Mouse (Mus musculus) kidney, adult 2 months (tissue): ENCODE results near the gene Gfra1. TPM values are rescaled to one million over a fixed set of nuclear protein-coding genes. Genes with fewer than 3 reads are reported as not detected.
A peak's percentile ranks its signal among the peaks of the same experiment; 100 is the strongest.

ENCODE experiments used
- DNase-seq: peaks from one replicate; pipeline ENCODE4 v3.0.0; 2021
- H3K27ac ChIP-seq: fragments of 200-500 bp; 2 replicates; pipeline ENCODE4 v1.5.1; 2012; ENCODE audit warnings: low read depth, low read length, control low read depth, inconsistent platforms; ENCODE audit not compliant: insufficient read depth
- H3K27me3 ChIP-seq: fragments of 200-500 bp; replicated peaks from 2 replicates; pipeline ENCODE4 v1.6.1; 2012; ENCODE audit warnings: mild to moderate bottlenecking, moderate library complexity, low read length, inconsistent platforms; ENCODE audit not compliant: control insufficient read depth, insufficient read depth
- H3K36me3 ChIP-seq: fragments of 200-500 bp; 2 replicates; pipeline ENCODE4 v1.6.1; 2012; ENCODE audit warnings: mild to moderate bottlenecking, moderate library complexity, low read length, inconsistent platforms; ENCODE audit not compliant: control insufficient read depth, insufficient read depth
- H3K4me1 ChIP-seq: fragments of 200-500 bp; 2 replicates; pipeline ENCODE4 v1.6.1; 2011; ENCODE audit warnings: low read length; ENCODE audit not compliant: control insufficient read depth, insufficient read depth
- H3K4me3 ChIP-seq: fragments of 200-500 bp; 2 replicates; pipeline ENCODE4 v1.5.1; 2011; ENCODE audit warnings: mild to moderate bottlenecking, low read depth, low read length, control low read depth; ENCODE audit not compliant: insufficient read depth
- CTCF ChIP-seq: fragments of 200-500 bp; conservative IDR thresholded peaks from 2 replicates; pipeline ENCODE4 v1.5.1; 2011; ENCODE audit warnings: low read depth, mild to moderate bottlenecking, control low read depth, low read length, moderate library complexity, mixed read lengths; ENCODE audit not compliant: insufficient read depth, insufficient read length
- POLR2A ChIP-seq: fragments of 200-500 bp; IDR thresholded peaks from one replicate; pipeline ENCODE4 v1.6.1; 2011; ENCODE audit warnings: low read depth, low read length, control low read depth
- WGBS: fragments of 180-500 bp; shearing (Covaris S2); methylation state at CpG from one replicate; pipeline ENCODE4 v1.1.7; 2018; 5-methylcytosine and 5-hydroxymethylcytosine counted together
- polyA plus RNA-seq: library from polyadenylated mRNA; depleted of rRNA; stranded (reverse); fragments of >200 nt; gene quantifications from 2 replicates; pipeline ENCODE4 v1.2.3, GENCODE M21; 2012; rRNA removed

Gfra1 gene
- polyA plus RNA-seq: 6.8 and 8.4 TPM in 2 replicates

- Histone ChIP-seq H3K4me3 (peak within 1 kb of the TSS; percentile 47), H3K36me3 (no peaks in the 10 kb centered on the region), H3K27ac (no peak within 1 kb of the TSS), H3K4me1 (peaks cover 9% of the 10 kb centered on the region; the same call in 1 of the 2 replicates), H3K27me3 (0 out of 2 replicates have a peak, but pooled peaks cover 3% of the 10 kb centered on the region)
- TF ChIP-seq POLR2A (no peak), CTCF (0 out of 2 replicates have a peak, but pooled peaks have one; percentile 17)
- peak; percentile 17 for DNase-seq
- WGBS: 1% methylated on average over 31 of the region's 31 CpGs
Observed at GRCm38 (mm10) chr19:58455496-58456061, at the start of gene Gfra1. TSS of gene Gfra1 (minus strand) at chr19:58455909.

- WGBS: 79% methylated on average over 2 of the region's 2 CpGs
- TF ChIP-seq CTCF (no peak), POLR2A (no peak)
- Histone ChIP-seq H3K27ac (no peak overlapping the region), H3K27me3 (no peaks in the 10 kb centered on the region), H3K4me1 (no peaks in the 10 kb centered on the region), H3K36me3 (no peaks in the 10 kb centered on the region), H3K4me3 (no peak overlapping the region)
- DNase-seq: no peak
Observed at GRCm38 (mm10) chr19:58500049-58500448, 44.3 kb upstream of the Gfra1 start.

- TF ChIP-seq POLR2A (no peak), CTCF (no peak)
- Histone ChIP-seq H3K27ac (no peak overlapping the region), H3K27me3 (no peaks in the 10 kb centered on the region), H3K36me3 (no peaks in the 10 kb centered on the region), H3K4me3 (no peak overlapping the region), H3K4me1 (no peaks in the 10 kb centered on the region)
- 80% methylated on average over 3 of the region's 3 CpGs for WGBS
- DNase-seq: no peak
Observed at GRCm38 (mm10) chr19:58499420-58499966, 43.8 kb upstream of the Gfra1 start.

- Histone ChIP-seq H3K4me1 (no peaks in the 10 kb centered on the region), H3K4me3 (no peak overlapping the region), H3K27me3 (no peaks in the 10 kb centered on the region), H3K27ac (no peak overlapping the region), H3K36me3 (no peaks in the 10 kb centered on the region)
- TF ChIP-seq POLR2A (no peak), CTCF (no peak)
- 58% methylated on average over 3 of the region's 3 CpGs for WGBS
- no peak for DNase-seq
Observed at GRCm38 (mm10) chr19:58497106-58497505, 41.4 kb upstream of the Gfra1 start.

- DNase-seq: no peak
- H3K27me3 ChIP-seq: no peaks in the 10 kb centered on the region
- no peak overlapping the region for H3K4me3 ChIP-seq
- no peak for TF ChIP-seq POLR2A
- TF ChIP-seq CTCF: no peak
- WGBS: 44% methylated on average over 2 of the region's 2 CpGs
- no peaks in the 10 kb centered on the region for H3K4me1 ChIP-seq
- no peaks in the 10 kb centered on the region for H3K36me3 ChIP-seq
- H3K27ac ChIP-seq: no peak overlapping the region
Observed at GRCm38 (mm10) chr19:58486686-58487085, 31.0 kb upstream of the Gfra1 start.

- Histone ChIP-seq H3K4me3 (no peak overlapping the region), H3K4me1 (no peaks in the 10 kb centered on the region), H3K36me3 (no peaks in the 10 kb centered on the region), H3K27me3 (no peaks in the 10 kb centered on the region; the same call in 1 of the 2 replicates), H3K27ac (no peak overlapping the region)
- WGBS: 78% methylated on average over 9 of the region's 9 CpGs
- DNase-seq: no peak
- TF ChIP-seq POLR2A: no peak
- TF ChIP-seq CTCF: no peak
Observed at GRCm38 (mm10) chr19:58482373-58482977, 26.8 kb upstream of the Gfra1 start.

- WGBS: 86% methylated on average over 3 of the region's 3 CpGs
- Histone ChIP-seq H3K4me1 (no peaks in the 10 kb centered on the region), H3K36me3 (no peaks in the 10 kb centered on the region), H3K4me3 (no peak overlapping the region), H3K27me3 (no peaks in the 10 kb centered on the region), H3K27ac (no peak overlapping the region)
- TF ChIP-seq CTCF (no peak), POLR2A (no peak)
- no peak for DNase-seq
Observed at GRCm38 (mm10) chr19:58474251-58474650, 18.5 kb upstream of the Gfra1 start.
